Mouse (Mus musculus): ENCODE results near the gene Aga. TPM values are rescaled to one million over a fixed set of nuclear protein-coding genes. Genes with fewer than 3 reads are reported as not detected.
"Not testable (repeated sequence)": the region's sequence is repeated elsewhere in the genome, so short reads cannot be mapped to it uniquely, and the experiment has no call there.

Gene Aga
- polyA plus RNA-seq (2016; fragmentation: Nextera tagmentation; extraction: Ambion mirVana), result 35.9 and 39.4 TPM in 2 replicates

- Histone ChIP-seq H3K4me2 (peak within 1 kb of the TSS; percentile 66), H3K27me3 (replicated peaks) (no peaks in the 10 kb centered on the region), H3K36me3 (peaks cover 24% of the 10 kb centered on the region), H3K9ac (peak within 1 kb of the TSS; percentile 90), H3K4me3 (peak within 1 kb of the TSS; percentile 84), H3K9me3 (replicated peaks) (no peaks in the 10 kb centered on the region), H3K4me1 (replicated peaks) (0 out of 2 replicates have a peak, but pooled peaks cover 2% of the 10 kb centered on the region), H3K27ac (ENCODE audit: poor library complexity, severe bottlenecking) (peak within 1 kb of the TSS; percentile 90)
- ATAC-seq (ENCODE audit: insufficient number of reproducible peaks, low FRiP score), result peak; percentile 95
- WGBS, result 2% methylated on average over 24 of the region's 24 CpGs
These were observed at the start of gene Aga for GRCm38 (mm10) chr8:53511551-53512127. Gene Aga (plus strand): TSS chr8:53511727.

- H3K9me3 ChIP-seq (replicated peaks), result no peaks in the 10 kb centered on the region
- no peak overlapping the region for H3K27ac ChIP-seq (ENCODE audit: poor library complexity, severe bottlenecking)
- ATAC-seq (ENCODE audit: insufficient number of reproducible peaks, low FRiP score), result no peak
- no peaks in the 10 kb centered on the region for H3K4me1 ChIP-seq (replicated peaks)
- WGBS, result 64% methylated on average over 2 of the region's 2 CpGs
- no peak overlapping the region for H3K4me3 ChIP-seq
- H3K27me3 ChIP-seq (replicated peaks), result no peaks in the 10 kb centered on the region
- no peak overlapping the region for H3K9ac ChIP-seq
- H3K4me2 ChIP-seq, result no peak overlapping the region
- H3K36me3 ChIP-seq, result no peaks in the 10 kb centered on the region
These were observed 22.5 kb upstream of the Aga start for GRCm38 (mm10) chr8:53489063-53489462.

- Histone ChIP-seq H3K9ac (no peak overlapping the region), H3K36me3 (no peaks in the 10 kb centered on the region), H3K4me2 (no peak overlapping the region), H3K27me3 (replicated peaks) (no peaks in the 10 kb centered on the region), H3K4me1 (replicated peaks) (no peaks in the 10 kb centered on the region), H3K9me3 (replicated peaks) (no peaks in the 10 kb centered on the region), H3K4me3 (no peak overlapping the region), H3K27ac (ENCODE audit: poor library complexity, severe bottlenecking) (no peak overlapping the region)
- no peak for ATAC-seq (ENCODE audit: insufficient number of reproducible peaks, low FRiP score)
- WGBS, result 78% methylated on average over 1 of the region's 1 CpGs
These were observed 15.3 kb upstream of the Aga start for GRCm38 (mm10) chr8:53496216-53496615.

- 56% methylated on average over 3 of the region's 3 CpGs for WGBS
- no peaks in the 10 kb centered on the region for H3K27me3 ChIP-seq (replicated peaks)
- H3K4me2 ChIP-seq, result no peak overlapping the region
- H3K4me3 ChIP-seq, result no peak overlapping the region
- H3K9me3 ChIP-seq (replicated peaks), result no peaks in the 10 kb centered on the region
- no peak overlapping the region for H3K9ac ChIP-seq
- no peaks in the 10 kb centered on the region for H3K36me3 ChIP-seq
- no peaks in the 10 kb centered on the region for H3K4me1 ChIP-seq (replicated peaks)
- no peak for ATAC-seq (ENCODE audit: insufficient number of reproducible peaks, low FRiP score)
- H3K27ac ChIP-seq (ENCODE audit: poor library complexity, severe bottlenecking), result no peak overlapping the region
These were observed 14.6 kb upstream of the Aga start for GRCm38 (mm10) chr8:53496885-53497326.

- 80% methylated on average over 3 of the region's 3 CpGs for WGBS
- H3K4me3 ChIP-seq; H3K27me3 ChIP-seq (replicated peaks); H3K9ac ChIP-seq; H3K36me3 ChIP-seq; H3K4me2 ChIP-seq; H3K4me1 ChIP-seq (replicated peaks); ATAC-seq (ENCODE audit: insufficient number of reproducible peaks, low FRiP score); H3K27ac ChIP-seq (ENCODE audit: poor library complexity, severe bottlenecking); H3K9me3 ChIP-seq (replicated peaks): not testable (repeated sequence)
These were observed 26.5 kb downstream of the Aga start for GRCm38 (mm10) chr8:53538049-53538448.

GRCm38 (mm10) chr8:53539585-53539984 is 28.1 kb downstream of the Aga start:
- H3K27me3 ChIP-seq (replicated peaks), result no peaks in the 10 kb centered on the region
- no peak for ATAC-seq (ENCODE audit: insufficient number of reproducible peaks, low FRiP score)
- 79% methylated on average over 2 of the region's 2 CpGs for WGBS

GRCm38 (mm10) chr8:53562441-53563040 is 51.0 kb downstream of the Aga start:
- H3K4me1 ChIP-seq (replicated peaks), result no peaks in the 10 kb centered on the region
- no peak overlapping the region for H3K4me2 ChIP-seq
- WGBS, result 82% methylated on average over 10 of the region's 10 CpGs
- ATAC-seq (ENCODE audit: insufficient number of reproducible peaks, low FRiP score), result no peak
- H3K36me3 ChIP-seq, result no peaks in the 10 kb centered on the region
- no peaks in the 10 kb centered on the region for H3K9me3 ChIP-seq (replicated peaks)
- H3K4me3 ChIP-seq, result no peak overlapping the region
- H3K27ac ChIP-seq (ENCODE audit: poor library complexity, severe bottlenecking), result no peak overlapping the region
- no peak overlapping the region for H3K9ac ChIP-seq
- no peaks in the 10 kb centered on the region for H3K27me3 ChIP-seq (replicated peaks)

More at GRCm38 (mm10) chr8:53539585-53539984, 28.1 kb downstream of the Aga start:
- Histone ChIP-seq H3K36me3 (no peaks in the 10 kb centered on the region), H3K4me2 (no peak overlapping the region), H3K9me3 (replicated peaks) (no peaks in the 10 kb centered on the region), H3K9ac (no peak overlapping the region), H3K4me3 (no peak overlapping the region), H3K4me1 (replicated peaks) (no peaks in the 10 kb centered on the region), H3K27ac (ENCODE audit: poor library complexity, severe bottlenecking) (no peak overlapping the region)

GRCm38 (mm10) chr8:53566223-53566622 is 54.7 kb downstream of the Aga start:
- no peak overlapping the region for H3K9ac ChIP-seq
- no peak overlapping the region for H3K4me3 ChIP-seq
- ATAC-seq (ENCODE audit: insufficient number of reproducible peaks, low FRiP score), result no peak
- H3K9me3 ChIP-seq (replicated peaks), result no peaks in the 10 kb centered on the region
- no peaks in the 10 kb centered on the region for H3K4me1 ChIP-seq (replicated peaks)
- no peak overlapping the region for H3K4me2 ChIP-seq
- H3K27me3 ChIP-seq (replicated peaks), result no peaks in the 10 kb centered on the region
- no peak overlapping the region for H3K27ac ChIP-seq (ENCODE audit: poor library complexity, severe bottlenecking)
- 79% methylated on average over 6 of the region's 6 CpGs for WGBS
- no peaks in the 10 kb centered on the region for H3K36me3 ChIP-seq

Other genes starting within 250 kb of the Aga start
- 21.3 and 22.1 TPM in 2 replicates for gene Neil3, start 127.3 kb downstream of the Aga start, polyA plus RNA-seq (2016; fragmentation: Nextera tagmentation; extraction: Ambion mirVana)